Comparison of ENCODE assay signal across 35 mouse cellular contexts in the genomic region with DNA sequence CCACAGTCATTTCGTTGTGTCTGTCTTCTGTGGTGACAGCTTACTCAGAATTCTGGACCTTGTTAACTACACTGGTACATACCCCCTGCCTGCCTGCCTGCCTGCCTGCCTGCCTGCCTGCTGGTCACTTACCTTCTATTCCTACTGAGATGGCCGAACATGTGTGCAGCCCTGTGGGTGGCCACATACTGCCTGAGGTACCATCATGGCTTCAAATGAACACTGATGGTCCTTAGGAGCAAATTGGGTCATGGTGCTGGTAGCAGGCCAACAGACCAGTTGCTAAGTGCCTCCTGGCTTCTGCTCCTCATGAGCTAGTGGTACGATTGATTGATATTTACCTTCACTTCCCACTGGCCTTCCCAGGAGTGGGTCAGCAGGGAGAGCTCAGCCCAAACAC. TPM values are rescaled to one million over a fixed set of nuclear protein-coding genes. Genes with fewer than 3 reads are reported as not detected.
DNase-seq lines count a peak whose midpoint lies in the region; ATAC-seq and TF ChIP-seq lines count a peak whose summit lies in the region.
"Had no signal": no experiment of that assay in that cellular context is flagged by ENCODE, and none has a peak within 500 bp of the region (broad histone marks: within the 10 kb centered on the region; RNA-seq: fewer than 3 reads in every experiment).

No protein-coding gene starts in this region.

- H3K27me3 ChIP-seq in megakaryocyte, embryonic 14.5 days (replicated peaks), result no peaks in the 10 kb centered on the region
- H3K27me3 ChIP-seq in cerebellum, adult 2 months (ENCODE audit: control insufficient read depth, insufficient read depth, low read length), result no peaks in the 10 kb centered on the region
- no peaks in the 10 kb centered on the region for H3K27me3 ChIP-seq in hindbrain, embryonic 14.5 days (ENCODE audit: control insufficient read depth, insufficient read depth, low read length)
- H3K27me3 ChIP-seq: heart, embryonic 15.5 days; hindbrain, embryonic 13.5 days; limb, embryonic 12.5 days; liver, embryonic 15.5 days; midbrain, embryonic 12.5 days; neural tube, embryonic 12.5 days had no signal

- TF ChIP-seq CTCF in cerebellum, adult 2 months (IDR thresholded peaks at IDR 0.05; ENCODE audit: borderline replicate concordance, insufficient read depth, low read depth, low read length), result no peak

- H3K9ac ChIP-seq in hindbrain, embryonic 14.5 days, result no peak overlapping the region
- H3K9ac ChIP-seq: heart, embryonic 15.5 days; hindbrain, embryonic 13.5 days; limb, embryonic 12.5 days; liver, embryonic 15.5 days; lung, embryonic 14.5 days; midbrain, embryonic 12.5 days; neural tube, embryonic 12.5 days had no signal

- 4% methylated on average over 3 of the region's 3 CpGs for WGBS in cerebellum, adult 2 months
- 84% methylated on average over 3 of the region's 3 CpGs for WGBS in hindbrain, embryonic 14.5 days

- no peaks in the 10 kb centered on the region for H3K36me3 ChIP-seq in megakaryocyte, embryonic 14.5 days (replicated peaks; ENCODE audit: low read length)
- no peaks in the 10 kb centered on the region for H3K36me3 ChIP-seq in hindbrain, embryonic 14.5 days (replicated peaks; ENCODE audit: control insufficient read depth, insufficient read depth)
- H3K36me3 ChIP-seq: heart, embryonic 15.5 days; hindbrain, embryonic 13.5 days; limb, embryonic 12.5 days; liver, embryonic 15.5 days; midbrain, embryonic 12.5 days; neural tube, embryonic 12.5 days had no signal

- DNase-seq in cerebellum, adult 2 months, result peak; percentile 93 to 97
- DNase-seq in cerebellum, postnatal 14 days, result peak; percentile 77 to 87
- DNase-seq in hindbrain, embryonic 14.5 days (ENCODE audit: low spot score), result no peak
- no peak for DNase-seq in ovary, postnatal 10 days (ENCODE audit: low spot score)
- DNase-seq: B cell, adult 2 months; gastrocnemius, postnatal 10 days; heart, postnatal 36 days; kidney, adult 11 months; kidney, postnatal 14 days; layer of hippocampus, adult 9-11 months; lung, embryonic 14.5 days; lung, postnatal 14 days had no signal

- ATAC-seq in megakaryocyte, adult 5-6 weeks (ENCODE audit: poor library complexity, severe bottlenecking), result no peak
- no peak for ATAC-seq in hindbrain, embryonic 14.5 days (ENCODE audit: low FRiP score)
- ATAC-seq: forebrain, embryonic 16.5 days had no signal

- no peaks in the 10 kb centered on the region for H3K4me1 ChIP-seq in megakaryocyte, embryonic 14.5 days
- H3K4me1 ChIP-seq in cerebellum, adult 2 months (ENCODE audit: control insufficient read depth, insufficient read depth, low read length), result peaks cover 13% of the 10 kb centered on the region
- no peaks in the 10 kb centered on the region for H3K4me1 ChIP-seq in hindbrain, embryonic 14.5 days (replicated peaks; ENCODE audit: control insufficient read depth, insufficient read depth, low read length)
- H3K4me1 ChIP-seq: heart, embryonic 15.5 days; hindbrain, embryonic 13.5 days; limb, embryonic 12.5 days; liver, embryonic 15.5 days; midbrain, embryonic 12.5 days; neural tube, embryonic 12.5 days had no signal

- H3K4me2 ChIP-seq in hindbrain, embryonic 14.5 days (replicated peaks), result no peak overlapping the region
- H3K4me2 ChIP-seq: heart, embryonic 15.5 days; hindbrain, embryonic 13.5 days; limb, embryonic 12.5 days; liver, embryonic 15.5 days; lung, embryonic 14.5 days; midbrain, embryonic 12.5 days; neural tube, embryonic 12.5 days had no signal

- H3K4me3 ChIP-seq in megakaryocyte, embryonic 14.5 days (replicated peaks), result peak overlapping the region; percentile 18
- no peak overlapping the region for H3K4me3 ChIP-seq in cerebellum, adult 2 months (replicated peaks; ENCODE audit: insufficient read depth, low read depth, low read length)
- H3K4me3 ChIP-seq in hindbrain, embryonic 14.5 days (replicated peaks; ENCODE audit: low read length), result no peak overlapping the region
- H3K4me3 ChIP-seq: erythroblast, embryonic 14.5 days; heart, embryonic 15.5 days; hindbrain, embryonic 13.5 days; limb, embryonic 12.5 days; liver, embryonic 15.5 days; midbrain, embryonic 12.5 days; myocyte; neural tube, embryonic 12.5 days had no signal

- peaks cover 4% of the 10 kb centered on the region for H3K9me3 ChIP-seq in megakaryocyte, embryonic 14.5 days
- H3K9me3 ChIP-seq in hindbrain, embryonic 14.5 days (ENCODE audit: control insufficient read depth, low read length), result no peaks in the 10 kb centered on the region
- H3K9me3 ChIP-seq: heart, embryonic 15.5 days; hindbrain, embryonic 13.5 days; limb, embryonic 12.5 days; liver, embryonic 15.5 days; midbrain, embryonic 12.5 days; neural tube, embryonic 12.5 days had no signal

- TF ChIP-seq POLR2A in cerebellum, adult 2 months (IDR thresholded peaks at IDR 0.05; ENCODE audit: borderline replicate concordance, insufficient read depth, low read length), result no peak

- H3K27ac ChIP-seq in cerebellum, adult 2 months (ENCODE audit: insufficient read depth, low read length), result peak overlapping the region; percentile 18; the same call in 1 of the 2 replicates
- no peak overlapping the region for H3K27ac ChIP-seq in hindbrain, embryonic 14.5 days
- H3K27ac ChIP-seq: heart, embryonic 15.5 days; hindbrain, embryonic 13.5 days; limb, embryonic 12.5 days; liver, embryonic 15.5 days; midbrain, embryonic 12.5 days; neural tube, embryonic 12.5 days had no signal

RNA-seq across cellular contexts. Expression of gene Dppa2, which starts 28.1 kb away (rescaled TPM):
- polyA plus RNA-seq in megakaryocyte, embryonic 14.5 days (2012; ENCODE audit: insufficient read depth, low replicate concordance), result not detected in 2 replicates
- total RNA-seq in megakaryocyte, adult 5-6 weeks (2015), result not detected in 2 replicates
- total RNA-seq in megakaryocyte, adult 5-6 weeks (2017), result not detected in 2 replicates
- 0.14 and 0.20 TPM in 2 replicates for polyA plus RNA-seq in cerebellum, adult 2 months (2012; rRNA removed)
- polyA plus RNA-seq in hindbrain, embryonic 14.5 days (2014; fragmentation: Nextera tagmentation; extraction: Ambion mirVana), result not detected in 2 replicates
- total RNA-seq: adrenal gland, adult 18-20 months; gastrocnemius, postnatal 10 days; heart, postnatal 36 days; left cerebral cortex, postnatal 14 days; liver, adult 2 months; midbrain, postnatal 0 days had no signal
- polyA plus RNA-seq: cortical plate, adult 2 months; embryonic facial prominence, embryonic 14.5 days; erythroblast, embryonic 14.5 days; forebrain, embryonic 11.5 days; forebrain, embryonic 16.5 days; gonadal fat pad, adult 2 months; heart, embryonic 15.5 days; kidney, embryonic 14.5 days; limb, embryonic 12.5 days; liver, adult 2 months; liver, embryonic 15.5 days; midbrain, embryonic 12.5 days; midbrain, postnatal 0 days; neural tube, embryonic 12.5 days; stomach, embryonic 14.5 days; testis, adult 2 months; thymus, postnatal 0 days had no signal

RNA-seq across cellular contexts. Expression of gene Dppa4, which starts 48.3 kb away (rescaled TPM):
- polyA plus RNA-seq in megakaryocyte, embryonic 14.5 days (2012; ENCODE audit: insufficient read depth, low replicate concordance), result not detected in 2 replicates
- not detected in 2 replicates for total RNA-seq in megakaryocyte, adult 5-6 weeks (2015)
- not detected in 2 replicates for total RNA-seq in megakaryocyte, adult 5-6 weeks (2017)
- not detected in 2 replicates for polyA plus RNA-seq in cerebellum, adult 2 months (2012; rRNA removed)
- not detected in 2 replicates for polyA plus RNA-seq in hindbrain, embryonic 14.5 days (2014; fragmentation: Nextera tagmentation; extraction: Ambion mirVana)
- total RNA-seq: adrenal gland, adult 18-20 months; gastrocnemius, postnatal 10 days; heart, postnatal 36 days; left cerebral cortex, postnatal 14 days; liver, adult 2 months; midbrain, postnatal 0 days had no signal
- polyA plus RNA-seq: cortical plate, adult 2 months; embryonic facial prominence, embryonic 14.5 days; erythroblast, embryonic 14.5 days; forebrain, embryonic 11.5 days; forebrain, embryonic 16.5 days; gonadal fat pad, adult 2 months; heart, embryonic 15.5 days; hindbrain, embryonic 13.5 days; kidney, embryonic 14.5 days; limb, embryonic 12.5 days; liver, adult 2 months; liver, embryonic 15.5 days; lung, embryonic 14.5 days; midbrain, embryonic 12.5 days; midbrain, postnatal 0 days; neural tube, embryonic 12.5 days; stomach, embryonic 14.5 days; thymus, postnatal 0 days had no signal

Comparison
In these comparisons a context has a peak if more than half of its experiments do, and no peak if none do; other contexts are left out.
1. DNase-seq: peak in cerebellum, adult 2 months (2 of 2) and cerebellum, postnatal 14 days (2 of 2); none in hindbrain, embryonic 14.5 days (single experiment) and ovary, postnatal 10 days (single experiment).